Mouse (Mus musculus) olfactory bulb, adult 2 months (tissue): ENCODE data around the gene Rasgef1b.

Source experiments
- CTCF ChIP-seq: fragments of 200-500 bp; IDR thresholded peaks from 2 replicates; pipeline ENCODE4 v1.5.1; 2012; ENCODE audit warnings: low read depth, mild to moderate bottlenecking, low read length, moderate library complexity; ENCODE audit not compliant: insufficient read depth
- POLR2A ChIP-seq: fragments of 200-500 bp; IDR thresholded peaks from 2 replicates; pipeline ENCODE4 v1.6.1; 2012; ENCODE audit warnings: mild to moderate bottlenecking, low read depth, low read length, moderate library complexity; ENCODE audit not compliant: insufficient read depth

GRCm38 (mm10) chr5:99370636-99371035 is 358.2 kb downstream of the Rasgef1b start:
- no peak for TF ChIP-seq POLR2A
- TF ChIP-seq CTCF: no peak
